Mouse (Mus musculus) ES-Bruce4 (cell line): Measurements from ENCODE around the gene Arhgap29. TPM values are rescaled to one million over a fixed set of nuclear protein-coding genes. Genes with fewer than 3 reads are reported as not detected.

Experiments
- H3K27ac ChIP-seq: 2 replicates; pipeline ENCODE4 v1.5.1; 2012; ENCODE audit warnings: low read length, inconsistent platforms; ENCODE audit not compliant: insufficient read depth
- H3K27me3 ChIP-seq: 2 replicates; pipeline ENCODE4 v1.6.1; 2012; ENCODE audit warnings: mild to moderate bottlenecking, low read length, inconsistent platforms; ENCODE audit not compliant: control insufficient read depth, poor library complexity, insufficient read depth, severe bottlenecking
- H3K36me3 ChIP-seq: 2 replicates; pipeline ENCODE4 v1.6.1; 2012; ENCODE audit warnings: inconsistent platforms, mild to moderate bottlenecking, low read length, moderate library complexity; ENCODE audit not compliant: control insufficient read depth, poor library complexity, insufficient read depth, severe bottlenecking
- H3K4me1 ChIP-seq: one replicate; pipeline ENCODE4 v1.8.1; 2011; ENCODE audit warnings: low read length; ENCODE audit not compliant: control insufficient read depth, insufficient read depth
- H3K4me3 ChIP-seq: 2 replicates; pipeline ENCODE4 v1.5.1; 2011; ENCODE audit warnings: low read depth, mild to moderate bottlenecking, low read length
- H3K9ac ChIP-seq: 2 replicates; pipeline ENCODE4 v1.6.1; 2012; ENCODE audit warnings: low read depth, mild to moderate bottlenecking, inconsistent platforms; ENCODE audit not compliant: poor library complexity, severe bottlenecking
- H3K9me3 ChIP-seq: replicated peaks from 2 replicates; pipeline ENCODE4 v1.6.1; 2012; ENCODE audit warnings: mild to moderate bottlenecking, low read length, inconsistent platforms; ENCODE audit not compliant: control insufficient read depth, poor library complexity, insufficient read depth, severe bottlenecking
- CTCF ChIP-seq: IDR thresholded peaks from one replicate; pipeline ENCODE4 v1.8.1; 2011; ENCODE audit warnings: low read depth, low read length
- EP300 ChIP-seq: IDR thresholded peaks from 2 replicates; pipeline ENCODE4 v1.6.1; 2011; ENCODE audit warnings: low read depth, low read length; ENCODE audit not compliant: insufficient read depth
- POLR2A ChIP-seq: IDR thresholded peaks from one replicate; pipeline ENCODE4 v1.8.1; 2011; ENCODE audit warnings: low read length; ENCODE audit not compliant: insufficient read depth
- polyA plus RNA-seq: library from polyadenylated mRNA; stranded (reverse); fragments of >200 nt; gene quantifications from 2 replicates; pipeline ENCODE4 v1.2.4, GENCODE M21; 2011; ENCODE audit warnings: low read depth; ENCODE audit not compliant: missing spikeins, insufficient read depth, insufficient read length

The Arhgap29 gene
- polyA plus RNA-seq, 1 experiment: 70.1 TPM

GRCm38 (mm10) chr3:121973761-121974160 is 21.4 kb downstream of the Arhgap29 start:
- TF ChIP-seq POLR2A (no peak), CTCF (no peak), EP300 (no peak)
- no peak overlapping the region for H3K27ac ChIP-seq
- H3K27me3 ChIP-seq: no peaks in the 10 kb centered on the region
- H3K9ac ChIP-seq: no peak overlapping the region
- no peaks in the 10 kb centered on the region for H3K4me1 ChIP-seq
- H3K36me3 ChIP-seq: no peaks in the 10 kb centered on the region
- H3K4me3 ChIP-seq: no peak overlapping the region
- no peaks in the 10 kb centered on the region for H3K9me3 ChIP-seq

GRCm38 (mm10) chr3:121975381-121975780 is 23.0 kb downstream of the Arhgap29 start:
- Histone ChIP-seq H3K27me3 (no peaks in the 10 kb centered on the region), H3K9ac (no peak overlapping the region), H3K27ac (no peak overlapping the region), H3K4me1 (no peaks in the 10 kb centered on the region), H3K9me3 (no peaks in the 10 kb centered on the region), H3K4me3 (no peak overlapping the region), H3K36me3 (no peaks in the 10 kb centered on the region)
- TF ChIP-seq POLR2A (no peak), EP300 (no peak), CTCF (no peak)

GRCm38 (mm10) chr3:121981306-121981705 is 29.0 kb downstream of the Arhgap29 start:
- no peak overlapping the region for H3K27ac ChIP-seq
- H3K4me3 ChIP-seq: no peak overlapping the region
- TF ChIP-seq CTCF (no peak), POLR2A (no peak), EP300 (no peak)
- H3K27me3 ChIP-seq: no peaks in the 10 kb centered on the region
- no peak overlapping the region for H3K9ac ChIP-seq
- no peaks in the 10 kb centered on the region for H3K9me3 ChIP-seq
- H3K36me3 ChIP-seq: 0 out of 2 replicates have a peak, but pooled peaks cover 2% of the 10 kb centered on the region
- peaks cover 3% of the 10 kb centered on the region for H3K4me1 ChIP-seq

GRCm38 (mm10) chr3:121982450-121982849 is 30.1 kb downstream of the Arhgap29 start:
- Histone ChIP-seq H3K36me3 (0 out of 2 replicates have a peak, but pooled peaks cover 2% of the 10 kb centered on the region), H3K9me3 (no peaks in the 10 kb centered on the region), H3K27ac (no peak overlapping the region), H3K4me1 (peaks cover 3% of the 10 kb centered on the region), H3K9ac (no peak overlapping the region), H3K4me3 (no peak overlapping the region), H3K27me3 (no peaks in the 10 kb centered on the region)
- TF ChIP-seq EP300 (no peak), CTCF (no peak), POLR2A (no peak)

- H3K4me1 ChIP-seq: no peaks in the 10 kb centered on the region
- no peaks in the 10 kb centered on the region; the same call in 1 of the 2 replicates for H3K9me3 ChIP-seq
- no peak overlapping the region for H3K9ac ChIP-seq
- no peak overlapping the region for H3K4me3 ChIP-seq
- H3K27me3 ChIP-seq: no peaks in the 10 kb centered on the region
- H3K27ac ChIP-seq: no peak overlapping the region
- no peak for TF ChIP-seq POLR2A
- TF ChIP-seq EP300: no peak
- TF ChIP-seq CTCF: no peak
- no peaks in the 10 kb centered on the region; the same call in 1 of the 2 replicates for H3K36me3 ChIP-seq
Observed at GRCm38 (mm10) chr3:121995125-121995524, 42.8 kb downstream of the Arhgap29 start.

GRCm38 (mm10) chr3:121999934-122000333 is 47.6 kb downstream of the Arhgap29 start:
- TF ChIP-seq CTCF (no peak), EP300 (peak; percentile 97)
- no peak overlapping the region for H3K4me3 ChIP-seq
- no peaks in the 10 kb centered on the region for H3K27me3 ChIP-seq
- H3K4me1 ChIP-seq: peaks cover 2% of the 10 kb centered on the region
- no peak overlapping the region for H3K9ac ChIP-seq
- no peaks in the 10 kb centered on the region for H3K9me3 ChIP-seq
- 0 out of 2 replicates have a peak overlapping the region, but pooled peaks have one; percentile 52 for H3K27ac ChIP-seq
- H3K36me3 ChIP-seq: no peaks in the 10 kb centered on the region
